Mouse (Mus musculus): ENCODE data around the gene Gm26566. TPM values are rescaled to one million over a fixed set of nuclear protein-coding genes. Genes with fewer than 3 reads are reported as not detected.

Gene Gm26566
- polyA plus RNA-seq (2015; fragmentation: Nextera tagmentation; extraction: Ambion mirVana): 0.38 and 0.49 TPM in 2 replicates

DNA sequence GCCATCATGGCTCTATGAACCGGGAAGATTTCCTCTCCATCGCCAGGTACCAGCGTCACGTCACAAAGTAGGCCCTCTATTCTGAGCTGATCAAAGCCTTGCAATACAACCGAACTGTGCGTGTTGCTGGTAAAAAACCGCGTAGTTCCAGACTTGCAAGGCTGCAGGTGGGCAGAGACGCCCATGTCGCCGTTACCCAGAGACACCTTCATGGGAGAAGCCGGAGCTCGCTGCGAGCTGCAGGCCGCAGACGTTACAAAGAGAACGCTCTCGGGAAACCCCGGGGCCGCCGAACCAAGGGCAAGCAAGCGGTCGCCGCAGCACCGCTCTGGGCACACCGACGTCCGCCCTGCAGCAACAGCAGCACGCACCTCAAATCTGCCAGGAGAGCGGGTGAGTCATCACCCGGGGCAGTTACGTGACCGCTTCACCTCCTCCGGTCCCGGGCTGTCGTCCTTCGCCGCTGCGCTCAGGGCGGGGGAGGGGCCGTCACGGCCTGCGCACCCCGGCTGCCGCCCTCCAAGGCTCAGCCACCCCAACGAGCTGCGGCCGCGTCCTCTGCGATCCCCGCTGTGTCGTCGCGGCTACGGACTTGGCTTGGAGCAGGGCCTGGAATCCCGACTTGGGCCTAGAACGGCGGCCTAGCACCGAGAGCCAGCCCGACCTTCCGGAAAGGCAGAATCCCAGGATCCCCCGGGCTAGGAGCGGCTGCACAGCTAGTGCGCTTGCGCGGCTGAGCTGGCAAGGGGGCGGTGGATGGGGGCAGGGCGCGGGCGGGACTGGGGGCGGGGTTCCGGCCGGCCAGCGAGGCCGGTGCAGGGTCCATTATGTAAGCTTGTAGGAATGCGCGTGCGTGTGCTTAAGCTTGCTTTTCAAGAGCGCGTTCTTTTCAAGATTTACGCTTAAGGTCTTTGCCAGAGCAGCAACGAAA lies at the start of gene Gm26566, which contains the start of gene Klhl9:
TSS of gene Gm26566 (plus strand) at position 15 of the 931 bp plus-strand sequence.
TSS of gene Klhl9 (minus strand) at position 675 of the 931 bp plus-strand sequence.
- H3K4me3 ChIP-seq (replicated peaks; ENCODE audit: low read depth, low read length): peak within 1 kb of the TSS; percentile 63
- WGBS: under 1% methylated on average over 81 of the region's 82 CpGs
- no peak for TF ChIP-seq CTCF (IDR thresholded peaks at IDR 0.05; ENCODE audit: low read depth)

GRCm38 (mm10) chr4:88676824-88677223 lies 44.8 kb upstream of the Gm26566 start, which contains the start of gene Ifna16:
Gene Ifna16, minus strand, starts transcription at chr4:88676924.
- Histone ChIP-seq H3K27ac (no peak within 1 kb of the TSS), H3K9ac (ENCODE audit: low read depth, low read length) (no peak within 1 kb of the TSS), H3K4me1 (replicated peaks; ENCODE audit: insufficient read depth, low read length) (no peaks in the 10 kb centered on the region), H3K4me3 (replicated peaks; ENCODE audit: low read depth, low read length) (no peak within 1 kb of the TSS), H3K4me2 (ENCODE audit: low read length) (no peak within 1 kb of the TSS), H3K27me3 (ENCODE audit: insufficient read depth, low read length) (no peaks in the 10 kb centered on the region), H3K36me3 (ENCODE audit: insufficient read depth, low read length) (no peaks in the 10 kb centered on the region), H3K9me3 (replicated peaks; ENCODE audit: low read length) (no peaks in the 10 kb centered on the region)
- WGBS: 84% methylated on average over 1 of the region's 1 CpGs
- TF ChIP-seq CTCF (IDR thresholded peaks at IDR 0.05; ENCODE audit: low read depth): no peak
- no peak for DNase-seq (ENCODE audit: low spot score)
- no peak for ATAC-seq (replicated peaks; ENCODE audit: low FRiP score, low read depth)

More for the DNA sequence above, at the start of gene Gm26566, which contains the start of gene Klhl9:
- Histone ChIP-seq H3K36me3 (ENCODE audit: insufficient read depth, low read length) (0 out of 2 replicates have a peak, but pooled peaks cover 4% of the 10 kb centered on the region), H3K4me1 (replicated peaks; ENCODE audit: insufficient read depth, low read length) (peaks cover 7% of the 10 kb centered on the region; the same call in 1 of the 2 replicates), H3K27me3 (ENCODE audit: insufficient read depth, low read length) (no peaks in the 10 kb centered on the region), H3K4me2 (ENCODE audit: low read length) (peak within 1 kb of the TSS; percentile 62), H3K27ac (peak within 1 kb of the TSS; percentile 98), H3K9me3 (replicated peaks; ENCODE audit: low read length) (no peaks in the 10 kb centered on the region), H3K9ac (ENCODE audit: low read depth, low read length) (peak within 1 kb of the TSS; percentile 94)
- peak; percentile 98 for DNase-seq (ENCODE audit: low spot score)
- peak; percentile 97 for ATAC-seq (replicated peaks; ENCODE audit: low FRiP score, low read depth)

DNA sequence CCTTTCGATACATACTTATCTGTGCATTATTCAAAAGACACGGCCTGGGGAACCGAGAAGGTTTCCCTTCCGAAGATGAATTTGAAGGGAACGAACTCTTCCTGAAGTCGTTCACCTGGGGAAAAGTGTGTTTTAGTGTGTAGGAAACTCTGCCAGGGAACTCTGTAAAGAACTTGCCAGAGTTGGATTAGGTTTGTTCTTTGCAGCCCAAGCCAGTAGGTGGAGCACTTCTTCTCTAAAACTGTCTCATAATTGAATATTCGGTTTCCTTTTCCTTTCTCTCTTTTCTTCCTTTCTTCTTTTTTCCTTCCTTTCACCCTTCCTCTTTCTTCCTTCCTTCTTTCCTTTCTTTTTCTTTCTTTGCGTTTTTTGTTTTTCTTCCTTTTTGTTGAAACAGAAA lies 41.2 kb upstream of the Gm26566 start:
- no peaks in the 10 kb centered on the region for H3K4me1 ChIP-seq (replicated peaks; ENCODE audit: insufficient read depth, low read length)
- peak; percentile 70 for TF ChIP-seq CTCF (IDR thresholded peaks at IDR 0.05; ENCODE audit: low read depth)
- peak; percentile 59 for DNase-seq (ENCODE audit: low spot score)

DNA sequence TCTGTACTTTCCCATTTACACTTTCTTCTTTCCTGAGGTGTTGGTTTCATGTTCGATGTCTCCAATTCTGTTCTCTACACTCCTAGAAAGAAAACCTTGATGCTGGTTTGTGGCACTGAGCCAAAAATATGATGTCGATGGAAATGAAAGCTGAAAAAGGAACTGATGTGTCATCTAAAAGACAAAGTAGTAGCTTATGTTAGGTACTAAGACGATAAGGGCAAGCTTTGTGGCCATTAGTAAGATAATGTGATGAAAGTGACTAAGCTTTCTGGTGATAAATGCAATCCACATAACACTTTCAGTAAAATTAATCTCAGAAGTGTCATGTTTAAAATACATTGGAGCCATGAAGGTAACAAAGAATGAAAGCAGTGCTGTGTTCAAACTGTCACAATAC lies 40.3 kb upstream of the Gm26566 start:
- 70% methylated on average over 3 of the region's 3 CpGs for WGBS
- Histone ChIP-seq H3K9me3 (replicated peaks; ENCODE audit: low read length) (no peaks in the 10 kb centered on the region), H3K36me3 (ENCODE audit: insufficient read depth, low read length) (no peaks in the 10 kb centered on the region), H3K4me3 (replicated peaks; ENCODE audit: low read depth, low read length) (no peak overlapping the region), H3K27me3 (ENCODE audit: insufficient read depth, low read length) (no peaks in the 10 kb centered on the region), H3K4me2 (ENCODE audit: low read length) (no peak overlapping the region), H3K9ac (ENCODE audit: low read depth, low read length) (no peak overlapping the region), H3K27ac (no peak overlapping the region), H3K4me1 (replicated peaks; ENCODE audit: insufficient read depth, low read length) (no peaks in the 10 kb centered on the region)
- TF ChIP-seq CTCF (IDR thresholded peaks at IDR 0.05; ENCODE audit: low read depth): no peak
- DNase-seq (ENCODE audit: low spot score) (no peak), ATAC-seq (replicated peaks; ENCODE audit: low FRiP score, low read depth) (no peak)

More for the DNA sequence above, 41.2 kb upstream of the Gm26566 start:
- no peak for ATAC-seq (replicated peaks; ENCODE audit: low FRiP score, low read depth)
- Histone ChIP-seq H3K4me2 (ENCODE audit: low read length) (no peak overlapping the region), H3K9ac (ENCODE audit: low read depth, low read length) (no peak overlapping the region), H3K4me3 (replicated peaks; ENCODE audit: low read depth, low read length) (no peak overlapping the region), H3K27me3 (ENCODE audit: insufficient read depth, low read length) (no peaks in the 10 kb centered on the region), H3K9me3 (replicated peaks; ENCODE audit: low read length) (no peaks in the 10 kb centered on the region), H3K36me3 (ENCODE audit: insufficient read depth, low read length) (no peaks in the 10 kb centered on the region), H3K27ac (no peak overlapping the region)
- 48% methylated on average over 8 of the region's 8 CpGs for WGBS

- Histone ChIP-seq H3K4me3 (replicated peaks; ENCODE audit: low read depth, low read length) (no peak within 1 kb of the TSS), H3K4me2 (ENCODE audit: low read length) (no peak within 1 kb of the TSS), H3K9me3 (replicated peaks; ENCODE audit: low read length) (no peaks in the 10 kb centered on the region), H3K4me1 (replicated peaks; ENCODE audit: insufficient read depth, low read length) (no peaks in the 10 kb centered on the region), H3K27ac (no peak within 1 kb of the TSS), H3K27me3 (ENCODE audit: insufficient read depth, low read length) (no peaks in the 10 kb centered on the region), H3K9ac (ENCODE audit: low read depth, low read length) (no peak within 1 kb of the TSS), H3K36me3 (ENCODE audit: insufficient read depth, low read length) (no peaks in the 10 kb centered on the region)
- no peak for ATAC-seq (replicated peaks; ENCODE audit: low FRiP score, low read depth)
- TF ChIP-seq CTCF (IDR thresholded peaks at IDR 0.05; ENCODE audit: low read depth): no peak
- whole genome bisulfite sequencing: 83% methylated on average over 1 of the region's 1 CpGs
- no peak for DNase-seq (ENCODE audit: low spot score)
These were observed 37.8 kb upstream of the Gm26566 start, which contains the start of gene Ifna2 for GRCm38 (mm10) chr4:88683812-88684211. Gene Ifna2, minus strand, starts transcription at chr4:88683912.

DNA sequence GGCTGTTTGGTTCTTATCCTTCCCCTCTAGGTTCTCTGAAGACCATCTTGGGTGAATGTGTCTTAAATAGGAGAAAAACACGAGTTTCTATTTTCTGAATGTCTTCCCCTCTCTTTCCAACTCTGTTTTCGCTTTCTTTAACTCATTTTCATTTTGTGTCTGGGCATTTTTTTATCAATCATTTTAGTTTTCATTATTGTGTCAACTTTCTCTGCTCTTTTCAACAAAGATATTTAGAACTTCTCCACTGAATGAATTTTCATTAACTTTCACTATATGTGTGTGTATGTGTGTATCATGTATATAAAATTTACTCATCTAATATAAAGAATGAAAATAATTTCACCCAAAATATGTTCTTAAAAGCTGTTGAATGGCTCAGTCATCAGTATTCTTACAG lies 30.3 kb upstream of the Gm26566 start, which contains the start of gene Ifnab:
TSS of gene Ifnab (minus strand) at position 101 of the 400 bp plus-strand sequence.
- Histone ChIP-seq H3K27me3 (ENCODE audit: insufficient read depth, low read length) (no peaks in the 10 kb centered on the region), H3K4me3 (replicated peaks; ENCODE audit: low read depth, low read length) (no peak within 1 kb of the TSS), H3K4me1 (replicated peaks; ENCODE audit: insufficient read depth, low read length) (no peaks in the 10 kb centered on the region), H3K36me3 (ENCODE audit: insufficient read depth, low read length) (no peaks in the 10 kb centered on the region), H3K9ac (ENCODE audit: low read depth, low read length) (no peak within 1 kb of the TSS), H3K27ac (no peak within 1 kb of the TSS), H3K4me2 (ENCODE audit: low read length) (no peak within 1 kb of the TSS), H3K9me3 (replicated peaks; ENCODE audit: low read length) (no peaks in the 10 kb centered on the region)
- 66% methylated on average over 2 of the region's 2 CpGs for WGBS
- TF ChIP-seq CTCF (IDR thresholded peaks at IDR 0.05; ENCODE audit: low read depth): no peak
- DNase-seq (ENCODE audit: low spot score) (no peak), ATAC-seq (replicated peaks; ENCODE audit: low FRiP score, low read depth) (no peak)

Data from kidney, postnatal 0 days (tissue).